Mouse (Mus musculus) testis, adult 2 months (tissue): ENCODE results near the gene Amigo1. TPM values are rescaled to one million over a fixed set of nuclear protein-coding genes. Genes with fewer than 3 reads are reported as not detected.
A peak's percentile ranks its signal among the peaks of the same experiment; 100 is the strongest.

Source experiments
- H3K27ac ChIP-seq: fragments of 200-500 bp; 2 replicates; pipeline ENCODE4 v1.5.1; 2012; ENCODE audit warnings: low read depth, low read length; ENCODE audit not compliant: control insufficient read depth, insufficient read depth
- H3K27me3 ChIP-seq: fragments of 200-500 bp; 2 replicates; pipeline ENCODE4 v1.6.1; 2012; ENCODE audit warnings: mild to moderate bottlenecking, low read length, moderate library complexity; ENCODE audit not compliant: control insufficient read depth, insufficient read depth
- H3K36me3 ChIP-seq: fragments of 200-500 bp; 2 replicates; pipeline ENCODE4 v1.6.1; 2012; ENCODE audit warnings: mild to moderate bottlenecking, low read length; ENCODE audit not compliant: control insufficient read depth, insufficient read depth
- H3K4me1 ChIP-seq: fragments of 200-500 bp; 2 replicates; pipeline ENCODE4 v1.6.1; 2012; ENCODE audit warnings: low read length; ENCODE audit not compliant: control insufficient read depth, insufficient read depth
- H3K4me3 ChIP-seq: fragments of 200-500 bp; 2 replicates; pipeline ENCODE4 v1.5.1; 2012; ENCODE audit warnings: low read depth, mild to moderate bottlenecking, low read length, moderate library complexity, mixed read lengths; ENCODE audit not compliant: control insufficient read depth
- CTCF ChIP-seq: fragments of 200-500 bp; IDR thresholded peaks from 2 replicates; pipeline ENCODE4 v1.5.1; 2012; ENCODE audit warnings: low read depth, mild to moderate bottlenecking, inconsistent platforms, low read length, moderate library complexity; ENCODE audit not compliant: control insufficient read depth, insufficient read depth, insufficient replicate concordance
- POLR2A ChIP-seq: fragments of 200-500 bp; IDR thresholded peaks from 2 replicates; pipeline ENCODE4 v1.6.1; 2012; ENCODE audit warnings: low read depth, mild to moderate bottlenecking, inconsistent platforms, low read length, moderate library complexity; ENCODE audit not compliant: control insufficient read depth
- polyA plus RNA-seq: library from polyadenylated mRNA; depleted of rRNA; stranded (reverse); fragments of >200 nt; gene quantifications from 2 replicates; pipeline ENCODE4 v1.2.3, GENCODE M21; 2012

The Amigo1 gene
- polyA plus RNA-seq, 1 experiment: 1.1 TPM

GRCm38 (mm10) chr3:108152290-108152689 lies 33.8 kb upstream of the Amigo1 start:
- TF ChIP-seq POLR2A (no peak), CTCF (no peak)
- H3K4me1 ChIP-seq: peaks cover 19% of the 10 kb centered on the region
- no peak overlapping the region for H3K27ac ChIP-seq
- H3K4me3 ChIP-seq: no peak overlapping the region
- no peaks in the 10 kb centered on the region for H3K27me3 ChIP-seq
- H3K36me3 ChIP-seq: no peaks in the 10 kb centered on the region

- Histone ChIP-seq H3K27ac (no peak within 1 kb of the TSS), H3K4me3 (no peak within 1 kb of the TSS), H3K36me3 (no peaks in the 10 kb centered on the region), H3K27me3 (no peaks in the 10 kb centered on the region), H3K4me1 (peaks cover 18% of the 10 kb centered on the region)
- TF ChIP-seq POLR2A: no peak
- no peak for TF ChIP-seq CTCF
Observed at GRCm38 (mm10) chr3:108154656-108155055, 31.5 kb upstream of the Amigo1 start, which contains the start of gene Gpr61. Gpr61 (minus strand) TSS chr3:108154882.

- Histone ChIP-seq H3K36me3 (no peaks in the 10 kb centered on the region), H3K27me3 (no peaks in the 10 kb centered on the region), H3K4me1 (no peaks in the 10 kb centered on the region), H3K27ac (no peak overlapping the region), H3K4me3 (no peak overlapping the region)
- TF ChIP-seq CTCF: no peak
- no peak for TF ChIP-seq POLR2A
Observed at GRCm38 (mm10) chr3:108158383-108159037, 27.6 kb upstream of the Amigo1 start.

- no peaks in the 10 kb centered on the region for H3K36me3 ChIP-seq
- peaks cover 14% of the 10 kb centered on the region for H3K4me1 ChIP-seq
- H3K27me3 ChIP-seq: no peaks in the 10 kb centered on the region
- H3K27ac ChIP-seq: no peak overlapping the region
- H3K4me3 ChIP-seq: no peak overlapping the region
- TF ChIP-seq POLR2A: no peak
- TF ChIP-seq CTCF: no peak
Observed at GRCm38 (mm10) chr3:108164091-108164490, 22.0 kb upstream of the Amigo1 start.

- peaks cover 14% of the 10 kb centered on the region for H3K4me1 ChIP-seq
Observed at GRCm38 (mm10) chr3:108164807-108165206, 21.3 kb upstream of the Amigo1 start.

GRCm38 (mm10) chr3:108165532-108166315 lies 20.4 kb upstream of the Amigo1 start:
- Histone ChIP-seq H3K4me1 (peaks cover 14% of the 10 kb centered on the region), H3K36me3 (no peaks in the 10 kb centered on the region), H3K27me3 (no peaks in the 10 kb centered on the region), H3K4me3 (no peak overlapping the region), H3K27ac (no peak overlapping the region)
- TF ChIP-seq CTCF: no peak
- TF ChIP-seq POLR2A: no peak

More at GRCm38 (mm10) chr3:108164807-108165206, 21.3 kb upstream of the Amigo1 start:
- no peaks in the 10 kb centered on the region for H3K27me3 ChIP-seq
- peak overlapping the region; percentile 43; the same call in 1 of the 2 replicates for H3K4me3 ChIP-seq
- H3K36me3 ChIP-seq: no peaks in the 10 kb centered on the region
- TF ChIP-seq CTCF: peak; percentile 92
- TF ChIP-seq POLR2A: no peak
- no peak overlapping the region for H3K27ac ChIP-seq

GRCm38 (mm10) chr3:108166486-108167211 lies 19.5 kb upstream of the Amigo1 start:
- no peak for TF ChIP-seq POLR2A
- TF ChIP-seq CTCF: no peak

More at GRCm38 (mm10) chr3:108166486-108167211, 19.5 kb upstream of the Amigo1 start:
- H3K4me1 ChIP-seq: peaks cover 14% of the 10 kb centered on the region
- H3K27ac ChIP-seq: no peak overlapping the region
- no peaks in the 10 kb centered on the region for H3K27me3 ChIP-seq
- H3K4me3 ChIP-seq: no peak overlapping the region
- H3K36me3 ChIP-seq: no peaks in the 10 kb centered on the region
